Mouse (Mus musculus) neural tube, embryonic 11.5 days (tissue): ENCODE measurements at regions not wholly inside any gene's neighbourhood (a gene's known extent, or its start where the extent isn't known, plus 50 kb on each side); places are given as distances from the start of the nearest gene placed in this dataset.

Source experiments
- ATAC-seq: fragments of 200-750 bp; cut with Nextera tagmentation; 2 replicates; pipeline ENCODE4 v1.8.0; 2017; ENCODE audit warnings: moderate number of reproducible peaks, mild to moderate bottlenecking, moderate TSS enrichment, moderate library complexity; ENCODE audit not compliant: insufficient read depth, low FRiP score, low TSS enrichment
- DNase-seq: peaks from one replicate; pipeline ENCODE4 v3.0.0-alpha.2; 2015; ENCODE audit warnings: low spot score
- H3K27ac ChIP-seq: fragments of 300-500 bp; sonication (generic); 2 replicates; pipeline ENCODE4 v1.5.1; 2014; ENCODE audit warnings: low read depth, mild to moderate bottlenecking, low read length
- H3K27me3 ChIP-seq: fragments of 300-500 bp; sonication (generic); 2 replicates; pipeline ENCODE4 v1.6.1; 2014; ENCODE audit warnings: mild to moderate bottlenecking, low read length, mixed read lengths; ENCODE audit not compliant: control insufficient read depth, insufficient read depth
- H3K36me3 ChIP-seq: fragments of 300-500 bp; sonication (generic); 2 replicates; pipeline ENCODE4 v1.6.1; 2014; ENCODE audit warnings: mild to moderate bottlenecking, low read length, moderate library complexity, mixed read lengths; ENCODE audit not compliant: control insufficient read depth, insufficient read depth
- H3K4me1 ChIP-seq: fragments of 300-500 bp; sonication (generic); 2 replicates; pipeline ENCODE4 v1.6.1; 2014; ENCODE audit warnings: low read length, mixed read lengths; ENCODE audit not compliant: control insufficient read depth, insufficient read depth
- H3K4me2 ChIP-seq: fragments of 300-500 bp; sonication (generic); 2 replicates; pipeline ENCODE4 v1.6.1; 2014; ENCODE audit warnings: low read depth, mild to moderate bottlenecking, moderate library complexity
- H3K4me3 ChIP-seq: fragments of 300-500 bp; sonication (generic); 2 replicates; pipeline ENCODE4 v1.5.1; 2014; ENCODE audit warnings: low read depth, low read length
- H3K9ac ChIP-seq: fragments of 300-500 bp; sonication (generic); 2 replicates; pipeline ENCODE4 v1.6.1; 2014; ENCODE audit warnings: mild to moderate bottlenecking, low read length
- H3K9me3 ChIP-seq: fragments of 300-500 bp; sonication (generic); 2 replicates; pipeline ENCODE4 v1.6.1; 2016; ENCODE audit warnings: low read length; ENCODE audit not compliant: control insufficient read depth
- WGBS: fragments of 180-500 bp; shearing (Covaris S2); extraction: QIAGEN DNeasy Blood & Tissue Kit; methylation state at CpG from one replicate; pipeline ENCODE4 v1.1.7; 2014; 5-methylcytosine and 5-hydroxymethylcytosine counted together

- WGBS: 85% methylated on average over 3 of the region's 3 CpGs
These were observed 220.9 kb upstream of the Igfbp3 start for GRCm38 (mm10) chr11:7434591-7434990.

GRCm38 (mm10) chr11:7427771-7428170 is 214.0 kb upstream of the Igfbp3 start:
- DNase-seq: no peak
- Histone ChIP-seq H3K9me3 (no peaks in the 10 kb centered on the region), H3K27me3 (no peaks in the 10 kb centered on the region), H3K9ac (no peak overlapping the region), H3K36me3 (no peaks in the 10 kb centered on the region), H3K4me1 (peaks cover 4% of the 10 kb centered on the region; the same call in 1 of the 2 replicates), H3K27ac (no peak overlapping the region), H3K4me3 (no peak overlapping the region), H3K4me2 (no peak overlapping the region)
- ATAC-seq: no peak
- 87% methylated on average over 4 of the region's 4 CpGs for WGBS

More at GRCm38 (mm10) chr11:7434591-7434990, 220.9 kb upstream of the Igfbp3 start:
- H3K27me3 ChIP-seq: no peaks in the 10 kb centered on the region
- no peak overlapping the region for H3K27ac ChIP-seq
- ATAC-seq: no peak
- H3K4me3 ChIP-seq: no peak overlapping the region
- H3K9me3 ChIP-seq: no peaks in the 10 kb centered on the region
- no peaks in the 10 kb centered on the region for H3K4me1 ChIP-seq
- no peaks in the 10 kb centered on the region for H3K36me3 ChIP-seq
- H3K4me2 ChIP-seq: no peak overlapping the region
- DNase-seq: no peak
- no peak overlapping the region for H3K9ac ChIP-seq

- DNase-seq (no peak), ATAC-seq (no peak)
- Histone ChIP-seq H3K27me3 (no peaks in the 10 kb centered on the region), H3K4me1 (peaks cover 4% of the 10 kb centered on the region; the same call in 1 of the 2 replicates), H3K36me3 (no peaks in the 10 kb centered on the region), H3K4me2 (no peak overlapping the region), H3K27ac (no peak overlapping the region), H3K9ac (no peak overlapping the region), H3K9me3 (no peaks in the 10 kb centered on the region), H3K4me3 (no peak overlapping the region)
- 89% methylated on average over 1 of the region's 1 CpGs for WGBS
These were observed 211.5 kb upstream of the Igfbp3 start for GRCm38 (mm10) chr11:7425233-7425632.

GRCm38 (mm10) chr11:7424082-7424471 is 210.4 kb upstream of the Igfbp3 start:
- H3K4me1 ChIP-seq: peaks cover 4% of the 10 kb centered on the region; the same call in 1 of the 2 replicates
- no peak for DNase-seq
- no peak overlapping the region for H3K4me3 ChIP-seq
- no peak overlapping the region for H3K4me2 ChIP-seq
- no peaks in the 10 kb centered on the region for H3K36me3 ChIP-seq
- ATAC-seq: no peak
- no peaks in the 10 kb centered on the region for H3K9me3 ChIP-seq
- no peak overlapping the region for H3K9ac ChIP-seq
- 54% methylated on average over 5 of the region's 5 CpGs for WGBS
- no peak overlapping the region for H3K27ac ChIP-seq
- no peaks in the 10 kb centered on the region for H3K27me3 ChIP-seq

- Histone ChIP-seq H3K27me3 (no peaks in the 10 kb centered on the region), H3K9ac (no peak overlapping the region), H3K4me3 (no peak overlapping the region), H3K27ac (no peak overlapping the region), H3K4me1 (peaks cover 4% of the 10 kb centered on the region; the same call in 1 of the 2 replicates), H3K36me3 (no peaks in the 10 kb centered on the region), H3K9me3 (no peaks in the 10 kb centered on the region), H3K4me2 (peak overlapping the region; percentile 14; the same call in 1 of the 2 replicates)
- DNase-seq: peak; percentile 23
- peak; percentile 82; the same call in 1 of the 2 replicates for ATAC-seq
- 7% methylated on average over 13 of the region's 13 CpGs for WGBS
These were observed 209.8 kb upstream of the Igfbp3 start for GRCm38 (mm10) chr11:7423276-7424081.

- Histone ChIP-seq H3K27ac (no peak overlapping the region), H3K4me1 (no peaks in the 10 kb centered on the region), H3K4me2 (no peak overlapping the region), H3K9me3 (no peaks in the 10 kb centered on the region), H3K4me3 (no peak overlapping the region), H3K9ac (no peak overlapping the region), H3K36me3 (no peaks in the 10 kb centered on the region), H3K27me3 (no peaks in the 10 kb centered on the region)
- whole genome bisulfite sequencing: 75% methylated on average over 3 of the region's 3 CpGs
- no peak for DNase-seq
- ATAC-seq: no peak
These were observed 198.9 kb upstream of the Igfbp3 start for GRCm38 (mm10) chr11:7412631-7413030.

- no peak for DNase-seq
- H3K4me2 ChIP-seq: no peak overlapping the region
- H3K4me3 ChIP-seq: no peak overlapping the region
- H3K9ac ChIP-seq: no peak overlapping the region
- no peaks in the 10 kb centered on the region for H3K27me3 ChIP-seq
- no peak overlapping the region for H3K27ac ChIP-seq
- no peak for ATAC-seq
- no peaks in the 10 kb centered on the region for H3K4me1 ChIP-seq
- H3K36me3 ChIP-seq: no peaks in the 10 kb centered on the region
- no peaks in the 10 kb centered on the region for H3K9me3 ChIP-seq
These were observed 195.3 kb upstream of the Igfbp3 start for GRCm38 (mm10) chr11:7408992-7409391.

GRCm38 (mm10) chr11:7404666-7405065 is 190.9 kb upstream of the Igfbp3 start:
- Histone ChIP-seq H3K4me1 (no peaks in the 10 kb centered on the region), H3K9ac (no peak overlapping the region), H3K36me3 (no peaks in the 10 kb centered on the region), H3K9me3 (no peaks in the 10 kb centered on the region), H3K4me3 (no peak overlapping the region), H3K4me2 (no peak overlapping the region), H3K27me3 (no peaks in the 10 kb centered on the region), H3K27ac (no peak overlapping the region)
- WGBS: 87% methylated on average over 4 of the region's 4 CpGs
- ATAC-seq: no peak
- no peak for DNase-seq

GRCm38 (mm10) chr11:7371835-7372234 is 158.1 kb upstream of the Igfbp3 start:
- DNase-seq: no peak
- Histone ChIP-seq H3K4me1 (no peaks in the 10 kb centered on the region), H3K27ac (no peak overlapping the region), H3K27me3 (no peaks in the 10 kb centered on the region), H3K36me3 (no peaks in the 10 kb centered on the region), H3K9me3 (no peaks in the 10 kb centered on the region), H3K4me3 (no peak overlapping the region), H3K4me2 (no peak overlapping the region), H3K9ac (no peak overlapping the region)
- WGBS: 88% methylated on average over 1 of the region's 1 CpGs
- no peak for ATAC-seq
